Comparison of ENCODE assay signal across 29 mouse cellular contexts in genomic region chr1:65171579-65171978, GRCm38 (mm10). TPM values are rescaled to one million over a fixed set of nuclear protein-coding genes. Genes with fewer than 3 reads are reported as not detected.
DNase-seq lines count a peak whose midpoint lies in the region; ATAC-seq and TF ChIP-seq lines count a peak whose summit lies in the region.
"Had no signal": no experiment of that assay in that cellular context is flagged by ENCODE, and none has a peak within 500 bp of the region (broad histone marks: within the 10 kb centered on the region; RNA-seq: fewer than 3 reads in every experiment).

No protein-coding gene starts in this region.

- no peaks in the 10 kb centered on the region for H3K79me2 ChIP-seq in heart, adult 2 months (replicated peaks; ENCODE audit: control insufficient read depth, insufficient read depth, low read length)

- peak; percentile 20 for DNase-seq in forebrain, embryonic 14.5 days (ENCODE audit: low spot score)
- no peak for DNase-seq in heart, adult 2 months
- no peak for DNase-seq in heart, postnatal 36 days
- DNase-seq in Muller cell, postnatal 12 days (ENCODE audit: inconsistent ontology term), result peak; percentile 66
- DNase-seq in cerebellum, adult 9-11 months, result no peak
- DNase-seq in neural tube, embryonic 10.5 days (ENCODE audit: extremely low spot score, low spot score), result no peak
- DNase-seq: adrenal gland, adult 2 months; adrenal gland, postnatal 25 days; cerebellum, adult 11-12 months; cerebellum, adult 9-10 months; cerebellum, postnatal 36 days; gastrocnemius, postnatal 10 days; heart, postnatal 4 days; kidney, adult 2 months had no signal

- no peaks in the 10 kb centered on the region for H3K27me3 ChIP-seq in forebrain, embryonic 14.5 days (replicated peaks; ENCODE audit: control insufficient read depth, insufficient read depth, low read length)
- no peaks in the 10 kb centered on the region for H3K27me3 ChIP-seq in forebrain, embryonic 15.5 days
- H3K27me3 ChIP-seq in heart, adult 2 months (ENCODE audit: control insufficient read depth, insufficient read depth, low read length), result no peaks in the 10 kb centered on the region
- H3K27me3 ChIP-seq: embryonic facial prominence, embryonic 15.5 days; heart, embryonic 12.5 days; hindbrain, embryonic 12.5 days; Patski had no signal

- H3K4me1 ChIP-seq in forebrain, embryonic 14.5 days (ENCODE audit: control insufficient read depth, insufficient read depth, low read length), result peaks cover 13% of the 10 kb centered on the region
- H3K4me1 ChIP-seq in forebrain, embryonic 15.5 days, result peaks cover 43% of the 10 kb centered on the region
- H3K4me1 ChIP-seq in heart, adult 2 months (ENCODE audit: control insufficient read depth, insufficient read depth, low read length), result peaks cover 2% of the 10 kb centered on the region
- peaks cover 18% of the 10 kb centered on the region; the same call in 1 of the 2 replicates for H3K4me1 ChIP-seq in brown adipose tissue, adult 24 weeks (ENCODE audit: control insufficient read depth, insufficient read depth, insufficient read length, low read length)
- H3K4me1 ChIP-seq: embryonic facial prominence, embryonic 15.5 days; heart, embryonic 12.5 days had no signal

- intact Hi-C loops in heart, adult 2 months (cut with DNase I), result no loop called here
- intact Hi-C loops in heart, postnatal 36 days (cut with DNase I), result no loop called here

- H3K27ac ChIP-seq in forebrain, embryonic 14.5 days (ENCODE audit: low read depth, low read length), result no peak overlapping the region
- no peak overlapping the region for H3K27ac ChIP-seq in forebrain, embryonic 15.5 days (replicated peaks)
- peak overlapping the region; percentile 36 for H3K27ac ChIP-seq in heart, adult 2 months
- 0 out of 2 replicates have a peak overlapping the region, but pooled peaks have one; percentile 15 for H3K27ac ChIP-seq in brown adipose tissue, adult 24 weeks (replicated peaks; ENCODE audit: low read depth, low read length)
- H3K27ac ChIP-seq: embryonic facial prominence, embryonic 15.5 days; forebrain, embryonic 10.5 days; hindbrain, embryonic 12.5 days had no signal

- no peak overlapping the region for H3K4me3 ChIP-seq in forebrain, embryonic 14.5 days (ENCODE audit: low read depth, low read length)
- H3K4me3 ChIP-seq in forebrain, embryonic 15.5 days, result no peak overlapping the region
- no peak overlapping the region for H3K4me3 ChIP-seq in heart, adult 2 months
- H3K4me3 ChIP-seq in brown adipose tissue, adult 24 weeks (ENCODE audit: insufficient read depth, low read depth, low read length), result no peak overlapping the region
- H3K4me3 ChIP-seq: embryonic facial prominence, embryonic 15.5 days; erythroblast, embryonic 14.5 days; forebrain, embryonic 10.5 days; heart, embryonic 12.5 days; hindbrain, embryonic 12.5 days had no signal

- ATAC-seq in forebrain, embryonic 14.5 days, result no peak
- ATAC-seq in forebrain, embryonic 15.5 days (replicated peaks), result no peak
- ATAC-seq: hindbrain, embryonic 16.5 days; Patski had no signal

- 25% methylated on average over 4 of the region's 4 CpGs for WGBS in forebrain, embryonic 14.5 days
- WGBS in forebrain, embryonic 15.5 days, result 26% methylated on average over 4 of the region's 4 CpGs
- WGBS in heart, adult 2 months, result 57% methylated on average over 4 of the region's 4 CpGs

- H3K9me3 ChIP-seq in forebrain, embryonic 14.5 days (replicated peaks; ENCODE audit: control insufficient read depth, low read length), result no peaks in the 10 kb centered on the region
- H3K9me3 ChIP-seq in forebrain, embryonic 15.5 days, result no peaks in the 10 kb centered on the region
- H3K9me3 ChIP-seq: embryonic facial prominence, embryonic 15.5 days; forebrain, embryonic 10.5 days; heart, embryonic 12.5 days; hindbrain, embryonic 12.5 days had no signal

- no peak overlapping the region for H3K4me2 ChIP-seq in forebrain, embryonic 14.5 days (ENCODE audit: low read length)
- H3K4me2 ChIP-seq in forebrain, embryonic 15.5 days (replicated peaks), result no peak overlapping the region
- H3K4me2 ChIP-seq: embryonic facial prominence, embryonic 15.5 days; heart, embryonic 12.5 days; hindbrain, embryonic 12.5 days had no signal

- TF ChIP-seq EP300 in heart, adult 2 months (IDR thresholded peaks at IDR 0.05; ENCODE audit: insufficient read depth, low read depth, low read length), result no peak

- TF ChIP-seq POLR2A in heart, adult 2 months (IDR thresholded peaks at IDR 0.05; ENCODE audit: insufficient read depth, low read depth, low read length), result no peak

- peaks cover 78% of the 10 kb centered on the region for H3K36me3 ChIP-seq in forebrain, embryonic 14.5 days (ENCODE audit: control insufficient read depth, insufficient read depth, low read length)
- H3K36me3 ChIP-seq in forebrain, embryonic 15.5 days, result peaks cover 63% of the 10 kb centered on the region
- peaks cover 26% of the 10 kb centered on the region for H3K36me3 ChIP-seq in heart, adult 2 months (ENCODE audit: control insufficient read depth, insufficient read depth, low read length)

- no peak overlapping the region for H3K9ac ChIP-seq in forebrain, embryonic 14.5 days (ENCODE audit: low read length)
- no peak overlapping the region for H3K9ac ChIP-seq in forebrain, embryonic 15.5 days (replicated peaks)
- no peak overlapping the region for H3K9ac ChIP-seq in heart, adult 2 months (ENCODE audit: low read depth, low read length)
- H3K9ac ChIP-seq: embryonic facial prominence, embryonic 15.5 days; heart, embryonic 12.5 days; hindbrain, embryonic 12.5 days had no signal

- no peak for TF ChIP-seq CTCF in heart, adult 2 months (IDR thresholded peaks at IDR 0.05)

RNA-seq across cellular contexts. Expression of gene Idh1, which starts 14.7 kb away (rescaled TPM):
- 535 and 539 TPM in 2 replicates for polyA plus RNA-seq in forebrain, embryonic 14.5 days (2014; fragmentation: Nextera tagmentation; extraction: Ambion mirVana)
- polyA plus RNA-seq in forebrain, embryonic 15.5 days (2015; fragmentation: Nextera tagmentation; extraction: Ambion mirVana), result 450 and 468 TPM in 2 replicates
- 10 to 100 TPM; 57.8 to 88.9 TPM for total RNA-seq in heart, adult 2 months (2021)
- 22.1 and 39.9 TPM in 2 replicates for polyA plus RNA-seq in heart, adult 2 months (2012; rRNA removed)
- 100 to 1,000 TPM in 1 of 2 experiments, 10 to 100 TPM in 1; 88.6 to 114 TPM for total RNA-seq in heart, postnatal 36 days (2021)
- polyA plus RNA-seq in brown adipose tissue, adult 24 weeks (2012; ENCODE audit: insufficient read depth, insufficient read length, missing spikeins), result 333 and 355 TPM in 2 replicates
- polyA plus RNA-seq: erythroblast, embryonic 14.5 days had no signal

RNA-seq across cellular contexts. Expression of gene Pikfyve, which starts 14.9 kb away (rescaled TPM):
- 19.3 and 20.9 TPM in 2 replicates for polyA plus RNA-seq in forebrain, embryonic 14.5 days (2014; fragmentation: Nextera tagmentation; extraction: Ambion mirVana)
- polyA plus RNA-seq in forebrain, embryonic 15.5 days (2015; fragmentation: Nextera tagmentation; extraction: Ambion mirVana), result 14.3 and 16.5 TPM in 2 replicates
- 10 to 100 TPM in 1 of 2 experiments, 1 to 10 TPM in 1; 9.6 to 10.3 TPM for total RNA-seq in heart, adult 2 months (2021)
- polyA plus RNA-seq in heart, adult 2 months (2012; rRNA removed), result 2.5 and 4.2 TPM in 2 replicates
- total RNA-seq in heart, postnatal 36 days (2021), result 10 to 100 TPM; 11.4 to 12.4 TPM
- polyA plus RNA-seq in brown adipose tissue, adult 24 weeks (2012; ENCODE audit: insufficient read depth, insufficient read length, missing spikeins), result 9.1 and 9.5 TPM in 2 replicates

RNA-seq across cellular contexts. Expression of gene D630023F18Rik, which starts 48.6 kb away (rescaled TPM):
- polyA plus RNA-seq in forebrain, embryonic 14.5 days (2014; fragmentation: Nextera tagmentation; extraction: Ambion mirVana), result 0.79 and 0.99 TPM in 2 replicates
- polyA plus RNA-seq in forebrain, embryonic 15.5 days (2015; fragmentation: Nextera tagmentation; extraction: Ambion mirVana), result 0.86 and 0.98 TPM in 2 replicates
- not detected for total RNA-seq in heart, adult 2 months (2021)
- 0.12 TPM in 1 of 2 replicates, not detected in the other for polyA plus RNA-seq in heart, adult 2 months (2012; rRNA removed)
- not detected for total RNA-seq in heart, postnatal 36 days (2021)
- polyA plus RNA-seq in brown adipose tissue, adult 24 weeks (2012; ENCODE audit: insufficient read depth, insufficient read length, missing spikeins), result not detected in 2 replicates
- total RNA-seq: adrenal gland, adult 2 months; adrenal gland, postnatal 25 days; gastrocnemius, postnatal 10 days; gastrocnemius, postnatal 4 days; heart, adult 8-10 months; heart, postnatal 4 days; MEL had no signal
- polyA plus RNA-seq: adrenal gland, adult 2 months; C2C12; erythroblast, embryonic 14.5 days had no signal

RNA-seq across cellular contexts. Expression of gene Gm28845, which starts 52.2 kb away (rescaled TPM):
- polyA plus RNA-seq in forebrain, embryonic 14.5 days (2014; fragmentation: Nextera tagmentation; extraction: Ambion mirVana), result not detected in 2 replicates
- polyA plus RNA-seq in forebrain, embryonic 15.5 days (2015; fragmentation: Nextera tagmentation; extraction: Ambion mirVana), result not detected in 2 replicates
- total RNA-seq in heart, adult 2 months (2021), result not detected
- polyA plus RNA-seq in heart, adult 2 months (2012; rRNA removed), result not detected in 2 replicates
- not detected for total RNA-seq in heart, postnatal 36 days (2021)
- not detected in 2 replicates for polyA plus RNA-seq in brown adipose tissue, adult 24 weeks (2012; ENCODE audit: insufficient read depth, insufficient read length, missing spikeins)
- total RNA-seq: adrenal gland, adult 2 months; adrenal gland, postnatal 25 days; gastrocnemius, postnatal 10 days; gastrocnemius, postnatal 4 days; heart, adult 8-10 months; heart, postnatal 4 days; MEL had no signal
- polyA plus RNA-seq: adrenal gland, adult 2 months; C2C12; embryonic facial prominence, embryonic 15.5 days; erythroblast, embryonic 14.5 days; forebrain, embryonic 10.5 days; heart, embryonic 12.5 days; heart, embryonic 16.5 days; hindbrain, embryonic 12.5 days; intestine, embryonic 14.5 days; Patski had no signal

Comparison
In these comparisons a context has a peak if more than half of its experiments do, and no peak if none do; other contexts are left out.
1. DNase-seq: peak in forebrain, embryonic 14.5 days (single experiment) and Muller cell, postnatal 12 days (single experiment); none in heart, adult 2 months (0 of 2), heart, postnatal 36 days (0 of 2), cerebellum, adult 9-11 months (single experiment) and neural tube, embryonic 10.5 days (single experiment).
2. H3K27ac ChIP-seq: peak in heart, adult 2 months (single experiment) and brown adipose tissue, adult 24 weeks (single experiment); none in forebrain, embryonic 14.5 days (single experiment) and forebrain, embryonic 15.5 days (single experiment).